Mouse (Mus musculus): ENCODE results near the gene Gtf2ird2.

The Gtf2ird2 gene

GRCm38 (mm10) chr5:134183880-134184808, at the start of gene Gtf2ird2:
Gene Gtf2ird2, plus strand, starts transcription at chr5:134184019.
- DNase-seq (ENCODE audit: low spot score): peak; percentile 100

GRCm38 (mm10) chr5:134136022-134136421, 47.8 kb upstream of the Gtf2ird2 start:
- DNase-seq (ENCODE audit: low spot score): no peak

GRCm38 (mm10) chr5:134137933-134138332, 45.9 kb upstream of the Gtf2ird2 start:
- no peak for DNase-seq (ENCODE audit: low spot score)

- no peak for DNase-seq (ENCODE audit: low spot score)
Measured at GRCm38 (mm10) chr5:134139429-134139828, 44.4 kb upstream of the Gtf2ird2 start.

- no peak for DNase-seq (ENCODE audit: low spot score)
Measured at GRCm38 (mm10) chr5:134141236-134141635, 42.6 kb upstream of the Gtf2ird2 start.

- no peak for DNase-seq (ENCODE audit: low spot score)
Measured at GRCm38 (mm10) chr5:134142381-134142780, 41.4 kb upstream of the Gtf2ird2 start.

- no peak for DNase-seq (ENCODE audit: low spot score)
Measured at GRCm38 (mm10) chr5:134144986-134145385, 38.8 kb upstream of the Gtf2ird2 start.

GRCm38 (mm10) chr5:134147194-134147753, 36.5 kb upstream of the Gtf2ird2 start:
- no peak for DNase-seq (ENCODE audit: low spot score)

- DNase-seq (ENCODE audit: low spot score): no peak
Measured at GRCm38 (mm10) chr5:134148153-134148552, 35.7 kb upstream of the Gtf2ird2 start.

GRCm38 (mm10) chr5:134151895-134152294, 31.9 kb upstream of the Gtf2ird2 start:
- DNase-seq (ENCODE audit: low spot score): no peak

- no peak for DNase-seq (ENCODE audit: low spot score)
Measured at GRCm38 (mm10) chr5:134155916-134156466, 27.8 kb upstream of the Gtf2ird2 start.

GRCm38 (mm10) chr5:134164688-134165087, 19.1 kb upstream of the Gtf2ird2 start:
- DNase-seq (ENCODE audit: low spot score): no peak

- DNase-seq (ENCODE audit: low spot score): no peak
Measured at GRCm38 (mm10) chr5:134166642-134167041, 17.2 kb upstream of the Gtf2ird2 start.

GRCm38 (mm10) chr5:134168033-134168432, 15.8 kb upstream of the Gtf2ird2 start:
- DNase-seq (ENCODE audit: low spot score): no peak

- no peak for DNase-seq (ENCODE audit: low spot score)
Measured at GRCm38 (mm10) chr5:134169231-134169630, 14.6 kb upstream of the Gtf2ird2 start.

GRCm38 (mm10) chr5:134170167-134170566, 13.7 kb upstream of the Gtf2ird2 start:
- DNase-seq (ENCODE audit: low spot score): no peak

GRCm38 (mm10) chr5:134173206-134173605, 10.6 kb upstream of the Gtf2ird2 start:
- DNase-seq (ENCODE audit: low spot score): peak; percentile 55

- no peak for DNase-seq (ENCODE audit: low spot score)
Measured at GRCm38 (mm10) chr5:134175696-134176095, 8.1 kb upstream of the Gtf2ird2 start.

GRCm38 (mm10) chr5:134176169-134176881, 7.5 kb upstream of the Gtf2ird2 start, which contains the start of gene Rcc1l:
Gene Rcc1l, minus strand, starts transcription at chr5:134176774.
- DNase-seq (ENCODE audit: low spot score): peak; percentile 90

GRCm38 (mm10) chr5:134178536-134178935, 5.3 kb upstream of the Gtf2ird2 start:
- DNase-seq (ENCODE audit: low spot score): no peak

GRCm38 (mm10) chr5:134179871-134180270, 3.9 kb upstream of the Gtf2ird2 start:
- peak; percentile 96 for DNase-seq (ENCODE audit: low spot score)

GRCm38 (mm10) chr5:134182172-134182571, 1.6 kb upstream of the Gtf2ird2 start:
- DNase-seq (ENCODE audit: low spot score): no peak
